Mouse (Mus musculus): ENCODE measurements at regions not wholly inside any gene's neighbourhood (a gene's known extent, or its start where the extent isn't known, plus 50 kb on each side); places are given as distances from the start of the nearest gene placed in this dataset.

DNA sequence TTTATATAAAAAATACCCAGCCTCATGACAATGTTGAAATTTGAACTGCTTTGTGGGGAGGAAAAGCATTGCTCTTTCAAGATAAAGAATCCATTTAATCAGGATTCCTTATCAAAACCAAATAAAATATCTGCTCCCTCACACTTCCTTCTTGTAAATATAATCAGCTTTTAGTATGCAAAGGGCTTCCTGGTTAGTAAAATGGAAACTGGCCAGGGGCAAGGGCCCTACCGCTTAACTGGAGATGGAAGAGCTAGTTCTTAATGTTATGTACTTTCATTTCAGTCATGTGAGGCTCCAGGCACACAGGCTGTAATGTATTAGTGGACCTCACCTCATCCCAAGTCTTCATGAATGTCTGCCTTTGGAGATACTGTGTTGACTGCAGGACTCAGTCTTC is 64.3 kb upstream of the Rgs1 start:
- ATAC-seq (ENCODE audit: borderline replicate concordance, extremely low read depth, low FRiP score, low TSS enrichment), result no peak
- H3K27me3 ChIP-seq, result no peaks in the 10 kb centered on the region
- no peaks in the 10 kb centered on the region for H3K9me3 ChIP-seq
- no peaks in the 10 kb centered on the region for H3K36me3 ChIP-seq
- no peaks in the 10 kb centered on the region for H3K4me1 ChIP-seq
- no peak overlapping the region for H3K4me2 ChIP-seq
- H3K4me3 ChIP-seq, result no peak overlapping the region
- 72% methylated on average over 1 of the region's 1 CpGs for WGBS
- no peak overlapping the region for H3K9ac ChIP-seq
- H3K27ac ChIP-seq, result no peak overlapping the region

DNA sequence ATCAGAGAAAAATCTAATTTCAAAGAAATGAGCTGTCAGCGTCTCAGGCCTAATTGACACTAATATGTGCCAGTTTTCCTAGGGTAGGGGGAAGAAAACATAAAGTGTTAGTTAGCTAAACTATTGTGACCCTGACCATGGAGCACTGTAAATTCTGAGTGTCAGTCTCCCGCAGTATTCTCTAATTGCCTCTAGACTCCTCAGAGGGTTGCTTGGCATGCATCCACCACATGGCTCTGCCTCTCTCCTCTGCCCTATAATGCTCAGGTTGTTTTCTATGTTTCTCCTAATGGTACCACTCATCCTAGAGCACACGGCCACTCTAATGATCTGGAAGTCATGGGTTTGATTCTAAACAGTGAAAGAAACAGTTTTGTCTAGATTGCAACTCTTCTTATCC is 60.9 kb upstream of the Rgs1 start:
- no peak overlapping the region for H3K4me2 ChIP-seq
- ATAC-seq (ENCODE audit: borderline replicate concordance, extremely low read depth, low FRiP score, low TSS enrichment), result no peak
- H3K36me3 ChIP-seq, result no peaks in the 10 kb centered on the region
- H3K4me1 ChIP-seq, result no peaks in the 10 kb centered on the region
- no peak overlapping the region for H3K4me3 ChIP-seq
- H3K9ac ChIP-seq, result no peak overlapping the region
- H3K27me3 ChIP-seq, result no peaks in the 10 kb centered on the region
- H3K9me3 ChIP-seq, result no peaks in the 10 kb centered on the region
- H3K27ac ChIP-seq, result no peak overlapping the region
- 44% methylated on average over 3 of the region's 3 CpGs for WGBS

DNA sequence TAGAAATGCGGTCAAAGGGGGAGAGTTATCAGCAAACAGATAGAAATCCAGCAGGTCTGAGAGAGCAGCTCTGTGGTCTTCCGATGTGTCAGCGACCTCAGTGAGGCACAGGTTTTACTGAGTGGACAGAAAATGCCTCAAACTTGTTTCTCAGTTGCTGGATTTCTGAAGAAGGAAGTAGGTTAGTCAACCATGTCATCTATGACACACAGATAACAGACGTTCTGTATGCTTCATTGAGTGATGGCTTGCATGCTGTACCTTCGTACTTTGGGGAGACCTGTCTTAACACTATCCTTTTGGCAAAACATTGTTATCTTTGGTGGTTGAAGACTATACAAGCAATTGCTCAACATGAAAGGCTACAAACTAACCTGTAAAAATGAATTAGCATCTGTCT is 59.3 kb upstream of the Rgs1 start:
- no peak overlapping the region for H3K4me2 ChIP-seq
- no peak overlapping the region for H3K27ac ChIP-seq
- H3K36me3 ChIP-seq, result no peaks in the 10 kb centered on the region
- 77% methylated on average over 5 of the region's 5 CpGs for WGBS
- no peaks in the 10 kb centered on the region for H3K9me3 ChIP-seq
- H3K27me3 ChIP-seq, result no peaks in the 10 kb centered on the region
- no peak overlapping the region for H3K4me3 ChIP-seq
- no peaks in the 10 kb centered on the region for H3K4me1 ChIP-seq
- no peak overlapping the region for H3K9ac ChIP-seq
- no peak for ATAC-seq (ENCODE audit: borderline replicate concordance, extremely low read depth, low FRiP score, low TSS enrichment)

DNA sequence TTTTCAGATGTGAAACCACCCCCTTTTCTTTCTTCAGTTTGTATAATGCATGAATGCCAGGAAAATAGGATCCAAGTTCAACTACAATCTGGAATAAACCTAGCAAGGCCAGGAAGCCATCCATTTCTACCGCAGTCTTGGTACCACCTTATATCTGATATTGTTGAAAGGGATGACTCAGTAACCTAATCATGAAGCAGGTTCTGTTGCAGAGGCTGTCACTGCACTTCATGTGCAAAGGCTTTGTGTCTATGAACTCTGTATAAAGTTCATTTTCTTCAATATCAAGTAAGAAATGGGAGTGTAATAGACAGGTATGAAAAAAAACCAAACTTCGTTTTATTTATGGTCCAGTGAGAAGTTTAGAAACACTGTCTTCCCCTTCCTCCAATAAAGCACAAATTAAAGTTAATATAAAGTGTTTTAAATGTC is 58.8 kb upstream of the Rgs1 start:
- no peaks in the 10 kb centered on the region for H3K9me3 ChIP-seq
- H3K9ac ChIP-seq, result no peak overlapping the region
- no peaks in the 10 kb centered on the region for H3K27me3 ChIP-seq
- no peak overlapping the region for H3K27ac ChIP-seq
- ATAC-seq (ENCODE audit: borderline replicate concordance, extremely low read depth, low FRiP score, low TSS enrichment), result no peak
- H3K36me3 ChIP-seq, result no peaks in the 10 kb centered on the region
- no peaks in the 10 kb centered on the region for H3K4me1 ChIP-seq
- H3K4me3 ChIP-seq, result no peak overlapping the region
- H3K4me2 ChIP-seq, result no peak overlapping the region
- 90% methylated on average over 2 of the region's 2 CpGs for WGBS

GRCm38 (mm10) chr1:144307017-144307853 is 58.2 kb upstream of the Rgs1 start:
- Histone ChIP-seq H3K36me3 (no peaks in the 10 kb centered on the region), H3K4me3 (no peak overlapping the region), H3K9ac (no peak overlapping the region), H3K4me2 (no peak overlapping the region), H3K4me1 (no peaks in the 10 kb centered on the region), H3K27ac (no peak overlapping the region), H3K9me3 (no peaks in the 10 kb centered on the region), H3K27me3 (no peaks in the 10 kb centered on the region)
- 87% methylated on average over 7 of the region's 7 CpGs for WGBS
- no peak for ATAC-seq (ENCODE audit: borderline replicate concordance, extremely low read depth, low FRiP score, low TSS enrichment)

DNA sequence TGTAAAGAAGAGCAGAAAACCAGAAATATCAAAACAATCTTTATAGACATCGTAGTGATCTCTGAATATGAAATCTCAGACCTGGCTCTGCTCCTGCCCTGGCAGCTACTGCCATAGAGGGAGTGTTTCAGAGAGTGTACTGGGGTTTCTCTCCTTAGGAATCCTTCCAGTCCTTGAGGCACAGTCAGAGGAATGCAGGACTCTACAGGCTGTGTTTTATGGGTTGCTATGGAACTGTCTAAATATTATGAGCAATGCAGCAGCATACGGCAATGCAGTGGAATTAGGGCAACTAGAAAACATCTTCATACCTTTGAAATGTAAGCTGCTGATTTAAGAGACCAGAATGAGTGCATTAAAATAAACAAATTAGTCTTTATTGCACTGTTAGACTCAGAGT is 57.2 kb upstream of the Rgs1 start:
- H3K9ac ChIP-seq, result no peak overlapping the region
- H3K4me3 ChIP-seq, result no peak overlapping the region
- no peaks in the 10 kb centered on the region for H3K27me3 ChIP-seq
- no peaks in the 10 kb centered on the region for H3K36me3 ChIP-seq
- H3K4me2 ChIP-seq, result no peak overlapping the region
- WGBS, result 40% methylated on average over 2 of the region's 2 CpGs
- no peak for ATAC-seq (ENCODE audit: borderline replicate concordance, extremely low read depth, low FRiP score, low TSS enrichment)
- H3K4me1 ChIP-seq, result no peaks in the 10 kb centered on the region
- H3K9me3 ChIP-seq, result no peaks in the 10 kb centered on the region
- no peak overlapping the region for H3K27ac ChIP-seq

- H3K9ac ChIP-seq, result no peak overlapping the region
- H3K4me1 ChIP-seq, result no peaks in the 10 kb centered on the region
- H3K4me3 ChIP-seq, result no peak overlapping the region
- no peak for ATAC-seq (ENCODE audit: borderline replicate concordance, extremely low read depth, low FRiP score, low TSS enrichment)
- H3K27ac ChIP-seq, result no peak overlapping the region
- WGBS, result 87% methylated on average over 2 of the region's 2 CpGs
- no peaks in the 10 kb centered on the region for H3K36me3 ChIP-seq
- no peaks in the 10 kb centered on the region for H3K9me3 ChIP-seq
- H3K4me2 ChIP-seq, result no peak overlapping the region
- no peaks in the 10 kb centered on the region for H3K27me3 ChIP-seq
Measured at GRCm38 (mm10) chr1:144300670-144301069, 51.6 kb upstream of the Rgs1 start.

Data from lung, embryonic 15.5 days (tissue).